Mouse (Mus musculus): ENCODE results near the gene Ube4b. TPM values are rescaled to one million over a fixed set of nuclear protein-coding genes. Genes with fewer than 3 reads are reported as not detected.

The Ube4b gene
- polyA plus RNA-seq, 1 experiment: 38.0 TPM

DNA sequence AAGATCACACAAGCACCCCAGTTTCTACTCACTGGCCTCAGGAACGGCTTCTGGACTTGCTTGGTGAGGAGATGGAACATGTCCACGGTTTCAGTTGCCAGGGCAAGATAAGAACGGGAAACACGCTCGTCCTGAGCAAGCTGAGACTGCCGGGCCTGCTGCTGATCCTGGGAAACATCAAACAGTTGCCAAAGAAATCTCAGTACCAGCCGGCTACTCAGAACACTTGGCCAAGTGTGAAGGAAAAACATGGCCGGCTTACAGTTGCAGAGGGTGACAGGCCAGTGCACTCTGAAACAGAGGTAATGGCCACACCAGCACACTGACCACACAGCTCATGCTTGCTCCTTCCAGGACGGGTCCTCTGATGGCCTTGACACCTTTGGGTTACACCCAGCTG lies 89.2 kb downstream of the Ube4b start:
- H3K27ac ChIP-seq (ENCODE audit: control insufficient read depth, insufficient read depth, low read depth, low read length, poor library complexity): no peak overlapping the region
- no peak for TF ChIP-seq POLR2A (IDR thresholded peaks at IDR 0.05; ENCODE audit: borderline replicate concordance, control insufficient read depth, low read depth, low read length)
- no peak for TF ChIP-seq CTCF (IDR thresholded peaks at IDR 0.05; ENCODE audit: control insufficient read depth, insufficient read depth, low read length)
- H3K4me3 ChIP-seq (replicated peaks; ENCODE audit: control insufficient read depth, low read depth, low read length): no peak overlapping the region
- 84% methylated on average over 9 of the region's 9 CpGs for WGBS
- H3K4me1 ChIP-seq (ENCODE audit: control insufficient read depth, insufficient read depth, low read length): peaks cover 3% of the 10 kb centered on the region; the same call in 1 of the 2 replicates

DNA sequence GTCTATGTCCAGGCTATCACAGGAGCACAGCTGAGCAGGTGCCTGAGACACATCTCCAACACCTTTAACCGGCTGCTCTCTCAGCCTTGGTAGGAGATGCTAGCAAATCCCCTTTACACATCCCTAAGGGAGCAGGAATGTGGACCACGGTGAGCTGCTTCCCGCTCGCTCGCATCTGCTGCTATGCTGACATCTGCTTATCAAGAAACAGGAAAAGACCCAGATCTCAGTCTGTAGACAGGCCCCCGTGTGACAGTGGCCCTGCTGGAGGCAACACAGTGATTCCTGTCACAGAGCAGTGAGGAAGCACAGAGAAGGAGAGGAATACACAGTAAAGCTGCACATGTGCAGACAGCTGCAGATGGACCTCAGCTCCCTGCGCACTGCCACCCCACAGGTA lies 90.2 kb downstream of the Ube4b start:
- H3K4me1 ChIP-seq (ENCODE audit: control insufficient read depth, insufficient read depth, low read length): peaks cover 3% of the 10 kb centered on the region; the same call in 1 of the 2 replicates
- TF ChIP-seq POLR2A (IDR thresholded peaks at IDR 0.05; ENCODE audit: borderline replicate concordance, control insufficient read depth, low read depth, low read length) (no peak), CTCF (IDR thresholded peaks at IDR 0.05; ENCODE audit: control insufficient read depth, insufficient read depth, low read length) (no peak)
- 71% methylated on average over 7 of the region's 7 CpGs for WGBS
- H3K4me3 ChIP-seq (replicated peaks; ENCODE audit: control insufficient read depth, low read depth, low read length): no peak overlapping the region
- H3K27ac ChIP-seq (ENCODE audit: control insufficient read depth, insufficient read depth, low read depth, low read length, poor library complexity): no peak overlapping the region

DNA sequence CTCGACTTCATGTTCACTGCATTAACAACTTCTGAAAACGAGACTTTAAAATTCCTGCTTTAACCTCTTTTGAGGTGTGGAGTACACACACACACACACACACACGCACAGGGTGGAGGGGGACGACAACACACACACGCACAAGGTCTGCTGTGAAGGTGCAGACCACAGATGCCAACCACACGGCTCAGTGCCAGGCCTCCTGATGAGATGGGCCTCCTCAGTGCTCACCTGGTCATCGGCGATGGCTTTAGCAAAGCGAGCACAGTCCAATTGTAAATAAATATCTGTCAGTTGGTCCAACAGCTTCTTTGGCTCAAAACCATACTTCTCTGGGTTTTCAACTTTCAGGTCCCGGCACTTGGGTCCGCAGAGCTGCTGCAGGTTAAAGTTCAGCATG lies 91.7 kb downstream of the Ube4b start:
- no peak overlapping the region for H3K27ac ChIP-seq (ENCODE audit: control insufficient read depth, insufficient read depth, low read depth, low read length, poor library complexity)
- H3K4me3 ChIP-seq (replicated peaks; ENCODE audit: control insufficient read depth, low read depth, low read length): no peak overlapping the region
- H3K4me1 ChIP-seq (ENCODE audit: control insufficient read depth, insufficient read depth, low read length): no peaks in the 10 kb centered on the region
- TF ChIP-seq CTCF (IDR thresholded peaks at IDR 0.05; ENCODE audit: control insufficient read depth, insufficient read depth, low read length): no peak
- no peak for TF ChIP-seq POLR2A (IDR thresholded peaks at IDR 0.05; ENCODE audit: borderline replicate concordance, control insufficient read depth, low read depth, low read length)
- 88% methylated on average over 11 of the region's 11 CpGs for WGBS

DNA sequence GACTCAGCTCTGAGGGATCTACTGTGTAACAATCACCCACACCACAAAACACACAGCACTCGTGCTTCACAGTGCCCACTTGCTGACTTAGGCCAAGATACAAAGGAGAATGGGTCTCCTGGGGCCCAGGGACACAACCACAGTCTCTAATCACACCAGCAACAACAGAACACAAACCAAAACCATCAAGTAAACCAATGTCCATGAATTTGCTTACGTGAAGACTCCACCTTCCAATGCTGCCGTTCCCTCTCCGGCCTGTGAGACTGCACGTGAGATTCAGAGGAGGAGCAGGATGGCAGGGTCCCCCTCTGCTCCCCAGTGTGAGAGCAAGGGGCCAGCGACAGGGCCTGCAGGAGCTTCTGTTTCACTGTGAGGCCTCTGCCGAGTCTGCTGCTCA lies 93.8 kb downstream of the Ube4b start:
- no peak overlapping the region for H3K4me3 ChIP-seq (replicated peaks; ENCODE audit: control insufficient read depth, low read depth, low read length)
- H3K27ac ChIP-seq (ENCODE audit: control insufficient read depth, insufficient read depth, low read depth, low read length, poor library complexity): no peak overlapping the region
- no peaks in the 10 kb centered on the region for H3K4me1 ChIP-seq (ENCODE audit: control insufficient read depth, insufficient read depth, low read length)
- TF ChIP-seq POLR2A (IDR thresholded peaks at IDR 0.05; ENCODE audit: borderline replicate concordance, control insufficient read depth, low read depth, low read length) (no peak), CTCF (IDR thresholded peaks at IDR 0.05; ENCODE audit: control insufficient read depth, insufficient read depth, low read length) (no peak)
- WGBS: 90% methylated on average over 7 of the region's 7 CpGs

DNA sequence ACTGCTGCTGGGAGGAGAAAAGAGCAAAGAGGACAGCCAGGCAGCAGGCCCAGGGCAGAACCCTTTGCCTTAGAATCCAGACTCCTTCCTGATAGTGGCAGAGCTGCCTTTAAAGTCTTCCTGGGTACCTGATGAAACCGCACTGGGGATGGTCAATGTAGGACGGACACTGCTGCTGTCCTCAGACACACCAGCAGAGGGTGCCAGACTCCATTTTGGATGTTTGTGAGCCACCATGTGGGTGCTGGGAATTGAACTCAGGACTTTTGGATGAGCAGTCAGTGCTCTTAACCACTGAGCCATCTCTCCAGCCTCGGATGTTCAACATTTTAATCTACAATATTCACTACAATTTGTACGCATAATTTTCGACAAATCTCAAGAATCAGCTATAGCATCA lies 96.1 kb downstream of the Ube4b start:
- Histone ChIP-seq H3K27ac (ENCODE audit: control insufficient read depth, insufficient read depth, low read depth, low read length, poor library complexity) (no peak overlapping the region), H3K4me3 (replicated peaks; ENCODE audit: control insufficient read depth, low read depth, low read length) (no peak overlapping the region), H3K4me1 (ENCODE audit: control insufficient read depth, insufficient read depth, low read length) (no peaks in the 10 kb centered on the region)
- TF ChIP-seq POLR2A (IDR thresholded peaks at IDR 0.05; ENCODE audit: borderline replicate concordance, control insufficient read depth, low read depth, low read length) (no peak), CTCF (IDR thresholded peaks at IDR 0.05; ENCODE audit: control insufficient read depth, insufficient read depth, low read length) (no peak)
- WGBS: 95% methylated on average over 5 of the region's 5 CpGs

GRCm38 (mm10) chr4:149328735-149329134 lies 97.8 kb downstream of the Ube4b start:
- Histone ChIP-seq H3K4me3 (replicated peaks; ENCODE audit: control insufficient read depth, low read depth, low read length) (no peak overlapping the region), H3K27ac (ENCODE audit: control insufficient read depth, insufficient read depth, low read depth, low read length, poor library complexity) (no peak overlapping the region), H3K4me1 (ENCODE audit: control insufficient read depth, insufficient read depth, low read length) (no peaks in the 10 kb centered on the region)
- WGBS: 89% methylated on average over 4 of the region's 4 CpGs
- TF ChIP-seq POLR2A (IDR thresholded peaks at IDR 0.05; ENCODE audit: borderline replicate concordance, control insufficient read depth, low read depth, low read length): no peak
- TF ChIP-seq CTCF (IDR thresholded peaks at IDR 0.05; ENCODE audit: control insufficient read depth, insufficient read depth, low read length): no peak

GRCm38 (mm10) chr4:149327281-149327680 lies 99.3 kb downstream of the Ube4b start:
- Histone ChIP-seq H3K4me1 (ENCODE audit: control insufficient read depth, insufficient read depth, low read length) (no peaks in the 10 kb centered on the region; the same call in 1 of the 2 replicates), H3K27ac (ENCODE audit: control insufficient read depth, insufficient read depth, low read depth, low read length, poor library complexity) (no peak overlapping the region), H3K4me3 (replicated peaks; ENCODE audit: control insufficient read depth, low read depth, low read length) (no peak overlapping the region)
- TF ChIP-seq CTCF (IDR thresholded peaks at IDR 0.05; ENCODE audit: control insufficient read depth, insufficient read depth, low read length) (no peak), POLR2A (IDR thresholded peaks at IDR 0.05; ENCODE audit: borderline replicate concordance, control insufficient read depth, low read depth, low read length) (no peak)
- WGBS: 90% methylated on average over 7 of the region's 7 CpGs

- 84% methylated on average over 10 of the region's 10 CpGs for WGBS
- no peak for TF ChIP-seq POLR2A (IDR thresholded peaks at IDR 0.05; ENCODE audit: borderline replicate concordance, control insufficient read depth, low read depth, low read length)
- TF ChIP-seq CTCF (IDR thresholded peaks at IDR 0.05; ENCODE audit: control insufficient read depth, insufficient read depth, low read length): no peak
- no peak overlapping the region for H3K4me3 ChIP-seq (replicated peaks; ENCODE audit: control insufficient read depth, low read depth, low read length)
Measured at GRCm38 (mm10) chr4:149325411-149326162, 101.0 kb downstream of the Ube4b start.

More at GRCm38 (mm10) chr4:149325411-149326162, 101.0 kb downstream of the Ube4b start:
- Histone ChIP-seq H3K27ac (ENCODE audit: control insufficient read depth, insufficient read depth, low read depth, low read length, poor library complexity) (no peak overlapping the region), H3K4me1 (ENCODE audit: control insufficient read depth, insufficient read depth, low read length) (peaks cover 2% of the 10 kb centered on the region; the same call in 1 of the 2 replicates)
